Mouse (Mus musculus) frontal cortex, postnatal 10 days (tissue): Measurements from ENCODE around the gene Ormdl2.

ENCODE experiments used
- DNase-seq, 2 experiments: peaks; one replicate each; pipeline ENCODE4 v3.0.0; 2022; ENCODE audit warnings: low spot score in 2 of 2, mixed read lengths in 1 of 2

The Ormdl2 gene

GRCm38 (mm10) chr10:128803771-128804270, 17.6 kb downstream of the Ormdl2 start, which contains the start of gene Dnajc14:
Gene Dnajc14, plus strand, starts transcription at chr10:128804062.
- peak; percentile 65 to 75 for DNase-seq

DNA sequence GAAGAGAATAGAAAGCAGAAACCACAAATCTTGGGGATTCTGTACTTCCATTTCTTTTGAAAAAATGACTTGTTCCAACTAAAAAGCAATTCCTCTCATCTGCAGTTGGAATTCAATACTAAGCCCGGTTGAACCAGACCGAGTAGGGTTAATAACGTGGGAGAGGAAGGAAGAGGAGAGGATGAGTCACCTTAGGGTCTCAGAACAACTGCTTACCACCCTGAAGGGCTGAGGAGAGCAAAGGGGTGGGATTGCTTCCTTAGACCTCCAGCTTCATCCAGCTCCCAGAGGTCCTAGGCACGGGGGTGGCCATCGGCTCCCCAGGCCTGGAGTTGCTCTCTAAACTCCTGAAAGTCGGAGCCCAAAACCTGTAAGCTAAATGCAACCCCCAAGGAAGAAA, 18.1 kb downstream of the Ormdl2 start:
- DNase-seq = no peak

DNA sequence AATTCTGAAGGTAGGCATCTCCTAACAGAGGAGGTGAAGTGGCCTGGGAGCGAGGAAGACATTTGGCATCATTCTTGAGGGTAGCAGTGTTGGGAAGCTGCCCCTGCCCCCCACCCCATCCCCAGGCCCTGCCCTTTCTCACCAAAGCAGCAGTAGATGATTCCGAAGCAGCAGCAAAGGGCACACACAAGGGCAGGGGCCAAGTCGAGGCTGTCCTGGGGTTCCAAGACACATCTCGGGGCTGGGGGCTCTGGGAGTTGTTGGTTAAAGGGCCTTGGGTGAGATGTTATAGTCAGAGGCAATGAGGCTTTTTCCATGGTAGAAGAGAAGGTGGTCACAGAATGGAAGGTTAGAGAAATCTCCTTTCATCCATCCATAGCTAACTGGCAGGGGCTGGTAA, 18.5 kb downstream of the Ormdl2 start:
- no peak for DNase-seq

GRCm38 (mm10) chr10:128801981-128802495, 19.4 kb downstream of the Ormdl2 start:
- no peak for DNase-seq

DNA sequence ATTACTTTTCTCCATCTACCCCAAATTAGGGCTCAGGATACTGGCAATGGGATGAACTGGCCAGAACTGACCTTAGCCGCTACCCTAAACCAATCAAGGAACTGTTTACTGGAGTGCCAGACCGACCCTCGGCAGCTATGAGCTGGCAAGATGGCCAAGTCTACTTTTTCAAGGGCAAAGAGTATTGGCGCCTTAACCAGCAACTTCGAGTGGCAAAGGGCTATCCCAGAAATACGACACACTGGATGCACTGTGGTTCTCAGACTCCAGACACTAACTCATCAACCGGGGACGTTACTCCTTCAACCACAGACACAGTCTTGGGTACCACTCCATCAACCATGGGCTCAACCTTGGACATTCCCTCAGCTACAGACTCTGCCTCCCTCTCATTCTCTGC, 22.8 kb downstream of the Ormdl2 start:
- no peak for DNase-seq

DNA sequence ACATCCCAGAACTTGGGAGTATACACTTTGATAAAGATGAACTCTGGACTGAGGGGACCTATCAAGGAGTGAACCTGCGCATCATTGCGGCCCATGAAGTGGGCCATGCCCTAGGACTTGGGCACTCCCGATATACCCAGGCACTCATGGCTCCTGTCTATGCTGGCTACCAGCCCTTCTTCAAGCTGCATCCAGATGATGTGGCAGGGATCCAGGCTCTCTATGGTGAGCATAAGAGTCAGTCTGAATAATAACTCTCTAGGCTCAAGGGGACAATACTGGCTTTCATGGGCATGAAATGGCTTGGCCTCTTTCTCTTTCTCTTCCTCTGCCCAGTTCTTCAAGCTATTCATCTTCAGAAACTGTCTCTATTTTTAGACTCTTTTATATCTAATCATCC, 25.9 kb downstream of the Ormdl2 start:
- no peak for DNase-seq

- DNase-seq = no peak
Measured at GRCm38 (mm10) chr10:128794391-128794790, 27.1 kb downstream of the Ormdl2 start.

DNA sequence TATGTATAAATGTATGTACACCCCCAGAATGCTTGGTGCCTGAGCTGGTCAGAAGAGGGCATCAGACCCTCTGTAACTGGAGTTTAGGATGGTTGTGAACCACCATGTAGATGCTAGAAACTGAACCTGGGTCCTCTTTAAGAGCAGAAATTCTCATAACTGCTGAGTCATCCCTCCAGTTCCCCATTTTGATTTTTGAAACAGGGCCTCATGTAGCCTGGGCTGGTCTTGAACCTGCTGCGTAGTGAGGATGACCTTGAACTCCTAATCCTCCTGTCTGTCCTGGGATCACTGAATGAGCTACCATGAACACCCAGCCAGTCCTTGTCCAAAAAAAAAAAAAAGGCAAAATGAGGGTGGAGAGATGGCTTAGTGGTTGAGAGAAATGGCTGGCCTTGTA, 28.2 kb downstream of the Ormdl2 start:
- no peak for DNase-seq

- DNase-seq = no peak
Measured at GRCm38 (mm10) chr10:128792041-128792440, 29.4 kb downstream of the Ormdl2 start.

GRCm38 (mm10) chr10:128790398-128791124, 30.9 kb downstream of the Ormdl2 start, which contains the start of gene Mmp19:
Gene Mmp19, plus strand, starts transcription at chr10:128790910.
- DNase-seq = no peak

- no peak for DNase-seq
Measured at GRCm38 (mm10) chr10:128780200-128780599, 41.2 kb downstream of the Ormdl2 start.

GRCm38 (mm10) chr10:128779011-128779795, 42.2 kb downstream of the Ormdl2 start:
- DNase-seq = no peak

DNA sequence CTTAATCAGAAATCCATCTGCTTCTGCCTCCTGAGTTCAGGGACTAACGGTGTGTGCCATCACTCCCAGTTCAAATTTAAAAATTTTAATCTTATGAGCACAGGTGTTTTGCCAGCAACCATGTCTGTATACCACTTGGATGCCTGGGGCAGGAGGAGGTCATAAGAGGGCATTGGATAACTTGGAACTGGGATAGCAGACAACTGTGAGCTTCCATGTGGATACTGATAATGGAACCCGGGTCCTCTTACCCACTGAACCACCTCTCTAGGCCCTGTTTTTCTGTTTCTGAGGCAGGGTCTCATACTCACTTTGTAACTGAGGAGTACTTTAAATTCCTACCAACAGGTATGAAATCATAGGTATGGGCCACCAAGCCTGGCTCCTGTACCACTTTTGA, 43.0 kb downstream of the Ormdl2 start:
- DNase-seq = no peak

- DNase-seq = no peak
Measured at GRCm38 (mm10) chr10:128773685-128774084, 47.8 kb downstream of the Ormdl2 start.

DNA sequence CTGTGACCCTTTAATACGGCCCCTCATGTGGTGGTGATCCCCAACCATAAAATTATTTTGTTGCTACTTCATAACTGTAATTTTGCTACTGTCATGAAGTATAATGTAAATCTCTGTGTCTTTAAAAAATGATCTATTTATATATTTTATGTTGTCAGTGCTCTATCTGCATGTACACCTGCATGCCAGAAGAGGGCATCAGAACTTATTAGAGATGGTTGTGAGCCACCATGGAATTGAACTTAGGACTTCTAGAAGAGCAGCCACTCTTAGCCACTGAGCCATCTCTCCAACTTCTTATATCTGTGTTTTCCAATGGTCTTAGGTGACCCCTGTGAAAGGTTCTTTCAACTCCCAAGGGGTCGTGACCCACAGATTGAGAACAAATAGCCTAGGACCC, 48.5 kb downstream of the Ormdl2 start:
- no peak for DNase-seq
